In the genomic region with DNA sequence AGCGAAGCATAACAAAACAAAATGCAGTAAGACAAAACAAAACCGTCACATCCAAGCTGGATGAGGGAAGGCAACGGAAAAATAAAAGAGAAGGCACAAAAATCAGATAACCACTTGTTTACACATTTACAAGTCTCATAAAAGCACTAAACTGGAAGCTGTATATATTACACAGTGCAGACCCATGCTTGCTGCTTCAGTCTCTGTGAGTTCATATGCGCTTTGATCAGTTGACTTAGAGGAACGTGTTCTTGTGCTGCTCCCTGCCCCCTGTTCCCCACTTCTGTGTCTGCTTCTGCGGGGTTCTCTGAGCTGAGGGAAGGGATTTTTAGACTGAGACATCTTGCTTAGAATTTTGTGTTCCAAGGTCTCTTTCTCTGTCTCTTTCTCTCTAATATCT, we compare ENCODE assay signal across 24 mouse cellular contexts. TPM values are rescaled to one million over a fixed set of nuclear protein-coding genes. Genes with fewer than 3 reads are reported as not detected.
DNase-seq lines count a peak whose midpoint lies in the region; ATAC-seq and TF ChIP-seq lines count a peak whose summit lies in the region.
"Had no signal": no experiment of that assay in that cellular context is flagged by ENCODE, and none has a peak within 500 bp of the region (broad histone marks: within the 10 kb centered on the region; RNA-seq: fewer than 3 reads in every experiment).

No protein-coding gene starts in this region.

- H3K9ac ChIP-seq in hindbrain, embryonic 14.5 days: no peak overlapping the region
- no peak overlapping the region for H3K9ac ChIP-seq in hindbrain, embryonic 13.5 days
- H3K9ac ChIP-seq in lung, embryonic 14.5 days: no peak overlapping the region
- no peak overlapping the region for H3K9ac ChIP-seq in lung, embryonic 15.5 days
- H3K9ac ChIP-seq in lung, embryonic 16.5 days (ENCODE audit: low read length): peak overlapping the region; percentile 20; the same call in 1 of the 2 replicates

- no peak overlapping the region for H3K27ac ChIP-seq in hindbrain, embryonic 14.5 days
- H3K27ac ChIP-seq in hindbrain, embryonic 13.5 days: no peak overlapping the region
- no peak overlapping the region for H3K27ac ChIP-seq in lung, embryonic 14.5 days (ENCODE audit: low read depth)
- peak overlapping the region; percentile 64 for H3K27ac ChIP-seq in lung, embryonic 15.5 days
- peak overlapping the region; percentile 55 for H3K27ac ChIP-seq in lung, embryonic 16.5 days (ENCODE audit: low read length)

- no peaks in the 10 kb centered on the region for H3K36me3 ChIP-seq in hindbrain, embryonic 14.5 days (replicated peaks; ENCODE audit: control insufficient read depth, insufficient read depth)
- no peaks in the 10 kb centered on the region for H3K36me3 ChIP-seq in hindbrain, embryonic 13.5 days
- H3K36me3 ChIP-seq in lung, embryonic 14.5 days (ENCODE audit: insufficient read depth): no peaks in the 10 kb centered on the region
- no peaks in the 10 kb centered on the region for H3K36me3 ChIP-seq in lung, embryonic 15.5 days
- H3K36me3 ChIP-seq in lung, embryonic 16.5 days (ENCODE audit: control insufficient read depth, insufficient read depth, low read length): no peaks in the 10 kb centered on the region
- H3K36me3 ChIP-seq: G1E had no signal

- H3K4me3 ChIP-seq in hindbrain, embryonic 14.5 days (replicated peaks; ENCODE audit: low read length): no peak overlapping the region
- no peak overlapping the region for H3K4me3 ChIP-seq in hindbrain, embryonic 13.5 days
- no peak overlapping the region for H3K4me3 ChIP-seq in lung, embryonic 14.5 days (ENCODE audit: low read depth, low read length)
- no peak overlapping the region for H3K4me3 ChIP-seq in lung, embryonic 15.5 days
- H3K4me3 ChIP-seq in lung, embryonic 16.5 days (ENCODE audit: low read length): no peak overlapping the region

- WGBS in hindbrain, embryonic 14.5 days: 81% methylated on average over 6 of the region's 6 CpGs
- WGBS in hindbrain, embryonic 13.5 days: 83% methylated on average over 6 of the region's 6 CpGs
- WGBS in lung, embryonic 14.5 days: 45% methylated on average over 6 of the region's 6 CpGs
- 39% methylated on average over 6 of the region's 6 CpGs for WGBS in lung, embryonic 15.5 days
- WGBS in lung, embryonic 16.5 days: 49% methylated on average over 6 of the region's 6 CpGs

- H3K27me3 ChIP-seq in hindbrain, embryonic 14.5 days (ENCODE audit: control insufficient read depth, insufficient read depth, low read length): no peaks in the 10 kb centered on the region
- no peaks in the 10 kb centered on the region for H3K27me3 ChIP-seq in hindbrain, embryonic 13.5 days
- no peaks in the 10 kb centered on the region for H3K27me3 ChIP-seq in lung, embryonic 14.5 days (ENCODE audit: insufficient read depth, low read length)
- no peaks in the 10 kb centered on the region for H3K27me3 ChIP-seq in lung, embryonic 15.5 days
- no peaks in the 10 kb centered on the region for H3K27me3 ChIP-seq in lung, embryonic 16.5 days (ENCODE audit: control insufficient read depth, insufficient read depth, low read depth, low read length)
- H3K27me3 ChIP-seq: CH12.LX had no signal

- no peaks in the 10 kb centered on the region for H3K9me3 ChIP-seq in hindbrain, embryonic 14.5 days (ENCODE audit: control insufficient read depth, low read length)
- H3K9me3 ChIP-seq in hindbrain, embryonic 13.5 days: no peaks in the 10 kb centered on the region
- H3K9me3 ChIP-seq in lung, embryonic 14.5 days (ENCODE audit: low read depth, low read length): no peaks in the 10 kb centered on the region
- no peaks in the 10 kb centered on the region for H3K9me3 ChIP-seq in lung, embryonic 15.5 days
- H3K9me3 ChIP-seq in lung, embryonic 16.5 days (ENCODE audit: control insufficient read depth, low read length): no peaks in the 10 kb centered on the region
- H3K9me3 ChIP-seq: G1E had no signal

- no peak overlapping the region for H3K4me2 ChIP-seq in hindbrain, embryonic 14.5 days (replicated peaks)
- no peak overlapping the region for H3K4me2 ChIP-seq in hindbrain, embryonic 13.5 days
- H3K4me2 ChIP-seq in lung, embryonic 14.5 days: no peak overlapping the region
- no peak overlapping the region for H3K4me2 ChIP-seq in lung, embryonic 15.5 days
- H3K4me2 ChIP-seq in lung, embryonic 16.5 days (ENCODE audit: low read depth, low read length): 0 out of 2 replicates have a peak overlapping the region, but pooled peaks have one; percentile 6

- TF ChIP-seq CTCF in lung, embryonic 14.5 days (IDR thresholded peaks at IDR 0.05; ENCODE audit: low read depth): no peak

- DNase-seq in hindbrain, embryonic 14.5 days (ENCODE audit: low spot score): peak; percentile 23
- DNase-seq in lung, embryonic 14.5 days: peak; percentile 33
- no peak for DNase-seq in lung, postnatal 36 days
- DNase-seq in lung, postnatal 25 days (ENCODE audit: low spot score): no peak
- no peak for DNase-seq in lung, postnatal 14 days
- DNase-seq: adrenal gland, adult 2 months; adrenal gland, adult 8-10 months; adrenal gland, postnatal 10 days; adrenal gland, postnatal 14 days; adrenal gland, postnatal 25 days; adrenal gland, postnatal 36 days; B cell, adult 2 months; cerebellum, adult 11 months; cerebellum, adult 11-12 months had no signal

- H3K4me1 ChIP-seq in hindbrain, embryonic 14.5 days (replicated peaks; ENCODE audit: control insufficient read depth, insufficient read depth, low read length): no peaks in the 10 kb centered on the region
- no peaks in the 10 kb centered on the region for H3K4me1 ChIP-seq in hindbrain, embryonic 13.5 days (replicated peaks)
- peaks cover 5% of the 10 kb centered on the region; the same call in 1 of the 2 replicates for H3K4me1 ChIP-seq in lung, embryonic 14.5 days (ENCODE audit: insufficient read depth)
- peaks cover 9% of the 10 kb centered on the region; the same call in 1 of the 2 replicates for H3K4me1 ChIP-seq in lung, embryonic 15.5 days
- peaks cover 3% of the 10 kb centered on the region; the same call in 1 of the 2 replicates for H3K4me1 ChIP-seq in lung, embryonic 16.5 days (replicated peaks; ENCODE audit: control insufficient read depth, insufficient read depth, low read length)

- ATAC-seq in hindbrain, embryonic 14.5 days (ENCODE audit: low FRiP score): no peak
- no peak for ATAC-seq in hindbrain, embryonic 13.5 days (ENCODE audit: low FRiP score)
- ATAC-seq in lung, embryonic 14.5 days (ENCODE audit: insufficient read depth): peak; percentile 52; the same call in 1 of the 2 replicates
- ATAC-seq in lung, embryonic 15.5 days (ENCODE audit: borderline replicate concordance, extremely low read depth, low FRiP score, low TSS enrichment): peak; percentile 72; the same call in 1 of the 2 replicates
- ATAC-seq in lung, embryonic 16.5 days (ENCODE audit: low read depth): peak; percentile 57
- ATAC-seq: activated CD4-positive, CD25-positive, alpha-beta regulatory T cell, adult 4 months; CD4-positive, CD25-positive, alpha-beta regulatory T cell, adult 4 months; Patski had no signal

RNA-seq across cellular contexts. Expression of a gene that starts 24.2 kb away (rescaled TPM):
- polyA plus RNA-seq in hindbrain, embryonic 14.5 days (2014; fragmentation: Nextera tagmentation; extraction: Ambion mirVana): not detected in 2 replicates
- not detected in 2 replicates for polyA plus RNA-seq in hindbrain, embryonic 13.5 days (2015; fragmentation: Nextera tagmentation; extraction: Ambion mirVana)
- not detected in 2 replicates for polyA plus RNA-seq in lung, embryonic 14.5 days (2014; fragmentation: Nextera tagmentation; extraction: Ambion mirVana)
- not detected in 2 replicates for polyA plus RNA-seq in lung, embryonic 15.5 days (2015; fragmentation: Nextera tagmentation; extraction: Ambion mirVana)
- not detected in 2 replicates for polyA plus RNA-seq in lung, embryonic 16.5 days (2015; fragmentation: Nextera tagmentation; extraction: Ambion mirVana)
- polyA plus RNA-seq: activated CD4-positive, CD25-positive, alpha-beta regulatory T cell, adult 4 months; adrenal gland, adult 2 months; brain, embryonic 14.5 days; C2C12; CD4-positive, CD25-positive, alpha-beta regulatory T cell, adult 4 months; G1E had no signal

RNA-seq across cellular contexts. Expression of a gene that starts 30.0 kb away (rescaled TPM):
- not detected in 2 replicates for polyA plus RNA-seq in hindbrain, embryonic 14.5 days (2014; fragmentation: Nextera tagmentation; extraction: Ambion mirVana)
- not detected in 2 replicates for polyA plus RNA-seq in hindbrain, embryonic 13.5 days (2015; fragmentation: Nextera tagmentation; extraction: Ambion mirVana)
- polyA plus RNA-seq in lung, embryonic 14.5 days (2014; fragmentation: Nextera tagmentation; extraction: Ambion mirVana): not detected in 2 replicates
- not detected in 2 replicates for polyA plus RNA-seq in lung, embryonic 15.5 days (2015; fragmentation: Nextera tagmentation; extraction: Ambion mirVana)
- polyA plus RNA-seq in lung, embryonic 16.5 days (2015; fragmentation: Nextera tagmentation; extraction: Ambion mirVana): not detected in 2 replicates
- polyA plus RNA-seq: activated CD4-positive, CD25-positive, alpha-beta regulatory T cell, adult 4 months; adrenal gland, adult 2 months; brain, embryonic 14.5 days; C2C12; CD4-positive, CD25-positive, alpha-beta regulatory T cell, adult 4 months; G1E had no signal

RNA-seq across cellular contexts. Expression of a gene that starts 35.8 kb away (rescaled TPM):
- polyA plus RNA-seq in hindbrain, embryonic 14.5 days (2014; fragmentation: Nextera tagmentation; extraction: Ambion mirVana): not detected in 2 replicates
- polyA plus RNA-seq in hindbrain, embryonic 13.5 days (2015; fragmentation: Nextera tagmentation; extraction: Ambion mirVana): not detected in 2 replicates
- polyA plus RNA-seq in lung, embryonic 14.5 days (2014; fragmentation: Nextera tagmentation; extraction: Ambion mirVana): not detected in 2 replicates
- not detected in 2 replicates for polyA plus RNA-seq in lung, embryonic 15.5 days (2015; fragmentation: Nextera tagmentation; extraction: Ambion mirVana)
- not detected in 2 replicates for polyA plus RNA-seq in lung, embryonic 16.5 days (2015; fragmentation: Nextera tagmentation; extraction: Ambion mirVana)
- polyA plus RNA-seq: activated CD4-positive, CD25-positive, alpha-beta regulatory T cell, adult 4 months; adrenal gland, adult 2 months; brain, embryonic 14.5 days; C2C12; CD4-positive, CD25-positive, alpha-beta regulatory T cell, adult 4 months; G1E had no signal

RNA-seq across cellular contexts. Expression of a gene that starts 41.6 kb away (rescaled TPM):
- not detected in 2 replicates for polyA plus RNA-seq in hindbrain, embryonic 14.5 days (2014; fragmentation: Nextera tagmentation; extraction: Ambion mirVana)
- not detected in 2 replicates for polyA plus RNA-seq in hindbrain, embryonic 13.5 days (2015; fragmentation: Nextera tagmentation; extraction: Ambion mirVana)
- polyA plus RNA-seq in lung, embryonic 14.5 days (2014; fragmentation: Nextera tagmentation; extraction: Ambion mirVana): not detected in 2 replicates
- not detected in 2 replicates for polyA plus RNA-seq in lung, embryonic 15.5 days (2015; fragmentation: Nextera tagmentation; extraction: Ambion mirVana)
- polyA plus RNA-seq in lung, embryonic 16.5 days (2015; fragmentation: Nextera tagmentation; extraction: Ambion mirVana): not detected in 2 replicates
- polyA plus RNA-seq: activated CD4-positive, CD25-positive, alpha-beta regulatory T cell, adult 4 months; adrenal gland, adult 2 months; brain, embryonic 14.5 days; C2C12; CD4-positive, CD25-positive, alpha-beta regulatory T cell, adult 4 months; G1E had no signal

RNA-seq across cellular contexts. Expression of a gene that starts 47.5 kb away (rescaled TPM):
- polyA plus RNA-seq in hindbrain, embryonic 14.5 days (2014; fragmentation: Nextera tagmentation; extraction: Ambion mirVana): not detected in 2 replicates
- not detected in 2 replicates for polyA plus RNA-seq in hindbrain, embryonic 13.5 days (2015; fragmentation: Nextera tagmentation; extraction: Ambion mirVana)
- not detected in 2 replicates for polyA plus RNA-seq in lung, embryonic 14.5 days (2014; fragmentation: Nextera tagmentation; extraction: Ambion mirVana)
- polyA plus RNA-seq in lung, embryonic 15.5 days (2015; fragmentation: Nextera tagmentation; extraction: Ambion mirVana): not detected in 2 replicates
- polyA plus RNA-seq in lung, embryonic 16.5 days (2015; fragmentation: Nextera tagmentation; extraction: Ambion mirVana): not detected in 2 replicates
- polyA plus RNA-seq: activated CD4-positive, CD25-positive, alpha-beta regulatory T cell, adult 4 months; adrenal gland, adult 2 months; brain, embryonic 14.5 days; C2C12; CD4-positive, CD25-positive, alpha-beta regulatory T cell, adult 4 months; G1E; Patski had no signal

Comparison
In these comparisons a context has a peak if more than half of its experiments do, and no peak if none do; other contexts are left out.
1. DNase-seq: peak in hindbrain, embryonic 14.5 days (single experiment) and lung, embryonic 14.5 days (single experiment); none in lung, postnatal 36 days (single experiment), lung, postnatal 25 days (single experiment) and lung, postnatal 14 days (single experiment).
2. H3K27ac ChIP-seq: peak in lung, embryonic 15.5 days (single experiment) and lung, embryonic 16.5 days (single experiment); none in hindbrain, embryonic 14.5 days (single experiment), hindbrain, embryonic 13.5 days (single experiment) and lung, embryonic 14.5 days (single experiment).
3. ATAC-seq: peak in lung, embryonic 14.5 days (single experiment), lung, embryonic 15.5 days (single experiment) and lung, embryonic 16.5 days (single experiment); none in hindbrain, embryonic 14.5 days (single experiment) and hindbrain, embryonic 13.5 days (single experiment).